Mouse (Mus musculus) heart, adult 2 months (tissue): ENCODE data around the gene Itgb5. TPM values are rescaled to one million over a fixed set of nuclear protein-coding genes. Genes with fewer than 3 reads are reported as not detected.
A peak's percentile ranks its signal among the peaks of the same experiment; 100 is the strongest.

Source experiments
- DNase-seq, 2 experiments: peaks; one replicate each; pipeline ENCODE4 v3.0.0; 2021
- H3K27ac ChIP-seq: fragments of 200-600 bp; 2 replicates; pipeline ENCODE4 v1.8.1; 2022
- H3K27me3 ChIP-seq: fragments of 200-500 bp; 2 replicates; pipeline ENCODE4 v1.6.1; 2012; ENCODE audit warnings: mild to moderate bottlenecking, low read length, inconsistent platforms, mixed read lengths; ENCODE audit not compliant: control insufficient read depth, insufficient read depth
- H3K36me3 ChIP-seq: fragments of 200-500 bp; 2 replicates; pipeline ENCODE4 v1.6.1; 2012; ENCODE audit warnings: low read length, inconsistent platforms; ENCODE audit not compliant: control insufficient read depth, insufficient read depth
- H3K4me1 ChIP-seq: fragments of 200-500 bp; 2 replicates; pipeline ENCODE4 v1.6.1; 2011; ENCODE audit warnings: low read length; ENCODE audit not compliant: control insufficient read depth, insufficient read depth
- H3K4me3 ChIP-seq: fragments of 200-600 bp; 2 replicates; pipeline ENCODE4 v1.8.1; 2022
- H3K79me2 ChIP-seq: fragments of 200-500 bp; replicated peaks from 2 replicates; pipeline ENCODE4 v1.6.1; 2012; ENCODE audit warnings: mild to moderate bottlenecking, inconsistent platforms, low read length, moderate library complexity, mixed read lengths; ENCODE audit not compliant: control insufficient read depth, insufficient read depth
- H3K9ac ChIP-seq: fragments of 200-500 bp; 2 replicates; pipeline ENCODE4 v1.6.1; 2012; ENCODE audit warnings: low read depth, mild to moderate bottlenecking, control low read depth, inconsistent platforms, low read length, mixed read lengths
- CTCF ChIP-seq: fragments of 200-600 bp; IDR thresholded peaks from 2 replicates; pipeline ENCODE4 v1.8.1; 2022; ENCODE audit warnings: antibody characterized with exemption, mild to moderate bottlenecking, moderate library complexity
- EP300 ChIP-seq: fragments of 200-500 bp; IDR thresholded peaks from 2 replicates; pipeline ENCODE4 v1.6.1; 2011; ENCODE audit warnings: low read depth, low read length, control low read depth; ENCODE audit not compliant: insufficient read depth
- POLR2A ChIP-seq: fragments of 200-500 bp; IDR thresholded peaks from 2 replicates; pipeline ENCODE4 v1.6.1; 2011; ENCODE audit warnings: mild to moderate bottlenecking, low read depth, low read length, control low read depth; ENCODE audit not compliant: insufficient read depth
- WGBS: fragments of 180-500 bp; shearing (Covaris S2); methylation state at CpG from one replicate; pipeline ENCODE4 v1.1.7; 2018; 5-methylcytosine and 5-hydroxymethylcytosine counted together
- intact Hi-C: fragments of 180-260 bp; cut with DNase I; formaldehyde crosslinking; loops from one replicate; pipeline ENCODE4 v1.15.1; 2025
- polyA plus RNA-seq: library from polyadenylated mRNA; depleted of rRNA; stranded (reverse); fragments of >200 nt; gene quantifications from 2 replicates; pipeline ENCODE4 v1.2.3, GENCODE M21; 2012
- total RNA-seq, 2 experiments: library from RNA; stranded (reverse); gene quantifications; 2 replicates each; pipeline ENCODE4 v1.2.3; 2021

The Itgb5 gene
- total and polyA plus RNA-seq, 3 experiments: 83.2 to 95.7 (median 95.3) TPM

DNA sequence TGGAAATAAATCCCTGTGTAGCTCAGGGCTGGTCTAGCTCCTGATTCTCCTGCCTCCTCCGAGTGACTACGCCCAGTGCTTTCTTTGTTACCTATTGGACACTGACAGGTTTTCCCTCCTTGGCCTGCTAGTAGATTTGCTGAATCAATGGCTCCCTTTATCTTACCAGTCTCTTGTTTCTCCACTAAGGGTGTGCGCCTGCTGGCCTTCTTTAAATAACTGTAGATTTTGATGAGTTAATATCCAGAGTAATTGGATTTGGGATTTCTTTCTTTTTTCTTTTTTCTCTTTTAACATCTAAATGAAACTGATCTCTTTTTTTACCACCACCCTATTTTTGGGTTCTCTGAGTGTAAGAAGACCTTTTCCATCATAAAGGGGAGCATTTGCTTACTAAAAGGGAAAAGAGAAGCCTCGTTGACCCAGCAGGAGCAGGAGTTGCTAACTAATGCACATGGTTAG, 14.7 kb downstream of the Itgb5 start:
- no peak overlapping the region for H3K4me3 ChIP-seq

DNA sequence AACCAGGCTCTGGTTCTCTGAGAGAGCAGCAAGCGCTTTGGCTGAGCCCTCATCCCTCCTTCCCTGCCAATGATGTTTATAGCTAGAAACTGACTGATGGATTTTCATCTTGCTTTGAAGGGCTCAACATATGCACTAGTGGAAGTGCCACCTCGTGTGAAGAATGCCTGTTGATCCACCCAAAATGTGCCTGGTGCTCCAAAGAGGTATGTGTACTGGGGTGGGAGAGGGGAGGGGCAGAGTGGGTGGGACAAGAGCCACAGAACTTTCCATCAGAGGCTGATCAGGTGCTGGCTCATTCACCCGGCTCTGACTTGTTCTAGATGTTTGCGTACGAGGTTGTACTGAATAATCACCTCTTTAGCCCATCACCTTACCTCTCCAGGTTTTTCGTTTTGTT, 15.4 kb downstream of the Itgb5 start:
- no peak overlapping the region for H3K27ac ChIP-seq
- no peak overlapping the region for H3K4me3 ChIP-seq
- no peaks in the 10 kb centered on the region for H3K36me3 ChIP-seq
- no peaks in the 10 kb centered on the region for H3K27me3 ChIP-seq
- H3K9ac ChIP-seq: no peak overlapping the region
- no peaks in the 10 kb centered on the region for H3K79me2 ChIP-seq
- 89% methylated on average over 6 of the region's 6 CpGs for WGBS
- H3K4me1 ChIP-seq: no peaks in the 10 kb centered on the region
- intact Hi-C loops: no loop called here
- no peak for DNase-seq
- TF ChIP-seq EP300 (no peak), CTCF (no peak), POLR2A (no peak)

More for the DNA sequence above, 14.7 kb downstream of the Itgb5 start:
- H3K27me3 ChIP-seq: no peaks in the 10 kb centered on the region
- peaks cover under 1% of the 10 kb centered on the region; the same call in 1 of the 2 replicates for H3K79me2 ChIP-seq
- no peak overlapping the region for H3K9ac ChIP-seq
- H3K4me1 ChIP-seq: no peaks in the 10 kb centered on the region
- H3K36me3 ChIP-seq: no peaks in the 10 kb centered on the region
- no peak for DNase-seq
- no peak for TF ChIP-seq EP300
- no peak for TF ChIP-seq POLR2A
- no peak for TF ChIP-seq CTCF
- WGBS: 80% methylated on average over 4 of the region's 4 CpGs
- no peak overlapping the region for H3K27ac ChIP-seq
- intact Hi-C loops: no loop called here

GRCm38 (mm10) chr16:33853271-33853670, 23.8 kb downstream of the Itgb5 start:
- no peak overlapping the region for H3K9ac ChIP-seq
- H3K4me3 ChIP-seq: no peak overlapping the region
- DNase-seq: no peak
- no peak overlapping the region for H3K27ac ChIP-seq
- intact Hi-C loops: no loop called here
- peaks cover 2% of the 10 kb centered on the region for H3K4me1 ChIP-seq
- H3K79me2 ChIP-seq: no peaks in the 10 kb centered on the region
- no peaks in the 10 kb centered on the region for H3K27me3 ChIP-seq
- TF ChIP-seq CTCF (no peak), EP300 (no peak), POLR2A (no peak)
- H3K36me3 ChIP-seq: no peaks in the 10 kb centered on the region

GRCm38 (mm10) chr16:33858766-33859165, 29.3 kb downstream of the Itgb5 start:
- Histone ChIP-seq H3K9ac (no peak overlapping the region), H3K4me3 (no peak overlapping the region), H3K79me2 (no peaks in the 10 kb centered on the region), H3K4me1 (peaks cover 4% of the 10 kb centered on the region), H3K27me3 (no peaks in the 10 kb centered on the region), H3K36me3 (no peaks in the 10 kb centered on the region), H3K27ac (no peak overlapping the region)
- intact Hi-C loops: no loop called here
- no peak for TF ChIP-seq POLR2A
- no peak for TF ChIP-seq EP300
- TF ChIP-seq CTCF: no peak
- WGBS: 72% methylated on average over 2 of the region's 2 CpGs
- no peak for DNase-seq

DNA sequence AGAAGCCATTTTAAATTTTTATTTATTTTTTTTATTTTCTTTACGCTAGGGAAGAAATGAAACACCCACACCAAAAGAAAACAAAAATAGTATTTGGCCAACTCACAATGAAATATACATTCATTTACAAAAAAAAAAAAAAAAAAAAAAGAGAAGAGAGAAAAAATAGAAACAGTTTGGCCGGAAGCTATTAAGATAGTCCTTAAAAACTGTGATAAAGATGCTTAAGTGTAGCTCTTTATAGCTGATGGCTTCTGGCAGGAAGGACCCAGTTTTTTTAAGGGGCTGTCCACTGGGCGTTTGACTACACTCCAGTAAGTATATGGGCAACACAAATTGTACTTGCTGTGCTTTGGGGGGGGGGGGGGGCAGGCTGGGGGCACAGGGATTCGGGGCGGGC, 29.9 kb downstream of the Itgb5 start:
- Histone ChIP-seq H3K9ac (no peak overlapping the region), H3K27me3 (no peaks in the 10 kb centered on the region), H3K36me3 (no peaks in the 10 kb centered on the region), H3K79me2 (no peaks in the 10 kb centered on the region), H3K27ac (no peak overlapping the region), H3K4me1 (peaks cover 4% of the 10 kb centered on the region), H3K4me3 (no peak overlapping the region)
- no peak for TF ChIP-seq CTCF
- TF ChIP-seq EP300: no peak
- TF ChIP-seq POLR2A: no peak
- no peak for DNase-seq
- intact Hi-C loops: no loop called here
- WGBS: 38% methylated on average over 5 of the region's 5 CpGs

- H3K36me3 ChIP-seq: no peaks in the 10 kb centered on the region
- DNase-seq: peak; percentile 81 to 89
- no peak overlapping the region for H3K9ac ChIP-seq
- intact Hi-C loops: no loop called here
- no peaks in the 10 kb centered on the region for H3K27me3 ChIP-seq
- TF ChIP-seq CTCF: peak; percentile 65
- no peak for TF ChIP-seq POLR2A
- peak; percentile 97 for TF ChIP-seq EP300
- H3K79me2 ChIP-seq: no peaks in the 10 kb centered on the region
- 37% methylated on average over 14 of the region's 14 CpGs for WGBS
- no peak overlapping the region for H3K4me3 ChIP-seq
- peak overlapping the region; percentile 61 for H3K27ac ChIP-seq
- H3K4me1 ChIP-seq: peaks cover 4% of the 10 kb centered on the region
Observed at GRCm38 (mm10) chr16:33859988-33860700, 30.7 kb downstream of the Itgb5 start.
